Mouse (Mus musculus): ENCODE measurements at regions not wholly inside any gene's neighbourhood (a gene's known extent, or its start where the extent isn't known, plus 50 kb on each side); places are given as distances from the start of the nearest gene placed in this dataset.

- no peak for DNase-seq (ENCODE audit: low read depth, low spot score)
- in situ Hi-C loops (cut with MboI; ENCODE audit: low sequenced_read_pairs in 2 of 2, unreplicated experiment in 2 of 2): loop anchor here in 1 of 2 experiments (25.0 kb wide), 1 partner anchor 470 kb away; no protein-coding TSS in a partner anchor
- Histone ChIP-seq H3K4me3 (ENCODE audit: insufficient read depth in 1 of 2, low read depth in 1 of 2, low read length in 2 of 2, poor library complexity in 1 of 2, severe bottlenecking in 1 of 2) (no peak overlapping the region), H3K27ac (ENCODE audit: insufficient read depth, low read depth, low read length, poor library complexity, severe bottlenecking) (no peak overlapping the region), H3K9me3 (ENCODE audit: control insufficient read depth, insufficient read depth, low read depth, low read length) (no peaks in the 10 kb centered on the region), H3K36me3 (ENCODE audit: control insufficient read depth, insufficient read depth, low read length, poor library complexity, severe bottlenecking) (no peaks in the 10 kb centered on the region), H3K4me1 (ENCODE audit: control insufficient read depth in 2 of 2, insufficient read depth in 2 of 2, low read length in 2 of 2, poor library complexity in 1 of 2) (no peaks in the 10 kb centered on the region), H3K9ac (ENCODE audit: insufficient read depth, low read depth, low read length, poor library complexity, severe bottlenecking) (no peak overlapping the region)
- no peak for TF ChIP-seq MAFK (IDR thresholded peaks at IDR 0.05; ENCODE audit: insufficient read depth, low read depth, low read length)
- no peak for TF ChIP-seq ZC3H11A (IDR thresholded peaks at IDR 0.05; ENCODE audit: borderline replicate concordance, low read depth, low read length)
- no peak for TF ChIP-seq ZNF384 (IDR thresholded peaks at IDR 0.05; ENCODE audit: low read depth, low read length)
- TF ChIP-seq HCFC1 (IDR thresholded peaks at IDR 0.05; ENCODE audit: borderline replicate concordance, insufficient read depth, low read length): no peak
- no peak for TF ChIP-seq CHD2 (IDR thresholded peaks at IDR 0.05; ENCODE audit: low read depth, low read length)
Observed at GRCm38 (mm10) chr10:56831966-56832365, 454.8 kb downstream of the Gja1 start.

DNA sequence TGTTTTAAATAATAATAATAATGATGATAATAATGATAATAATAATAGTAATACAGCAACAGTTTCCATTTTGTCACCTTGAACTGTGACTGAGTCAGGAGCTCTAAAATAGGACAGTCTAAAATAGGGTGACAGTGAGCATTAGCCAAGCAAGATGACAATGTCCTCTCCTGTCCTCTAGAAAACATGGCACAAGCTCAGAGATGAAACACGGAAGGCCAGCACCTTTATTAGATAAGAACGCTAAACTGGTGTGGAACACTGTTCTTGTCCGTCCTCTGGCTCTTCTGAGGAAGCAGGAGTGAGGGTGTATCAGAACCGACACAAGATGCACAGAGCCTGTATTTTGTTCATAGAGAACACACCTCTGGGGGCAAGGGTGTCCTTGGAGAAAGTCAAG lies 459.0 kb downstream of the Gja1 start:
- no peak overlapping the region for H3K9ac ChIP-seq (ENCODE audit: insufficient read depth, low read depth, low read length, poor library complexity, severe bottlenecking)
- no peak overlapping the region for H3K27ac ChIP-seq (ENCODE audit: insufficient read depth, low read depth, low read length, poor library complexity, severe bottlenecking)
- H3K4me3 ChIP-seq (ENCODE audit: insufficient read depth in 1 of 2, low read depth in 1 of 2, low read length in 2 of 2, poor library complexity in 1 of 2, severe bottlenecking in 1 of 2): no peak overlapping the region
- no peaks in the 10 kb centered on the region for H3K36me3 ChIP-seq (ENCODE audit: control insufficient read depth, insufficient read depth, low read length, poor library complexity, severe bottlenecking)
- H3K4me1 ChIP-seq (ENCODE audit: control insufficient read depth in 2 of 2, insufficient read depth in 2 of 2, low read length in 2 of 2, poor library complexity in 1 of 2): no peaks in the 10 kb centered on the region
- in situ Hi-C loops (cut with MboI; ENCODE audit: low sequenced_read_pairs in 2 of 2, unreplicated experiment in 2 of 2): loop anchor here in 1 of 2 experiments (25.0 kb wide), 1 partner anchor 474 kb away; no protein-coding TSS in a partner anchor
- no peak for DNase-seq (ENCODE audit: low read depth, low spot score)
- H3K9me3 ChIP-seq (ENCODE audit: control insufficient read depth, insufficient read depth, low read depth, low read length): no peaks in the 10 kb centered on the region
- no peak for TF ChIP-seq ZC3H11A (IDR thresholded peaks at IDR 0.05; ENCODE audit: borderline replicate concordance, low read depth, low read length)
- no peak for TF ChIP-seq CHD2 (IDR thresholded peaks at IDR 0.05; ENCODE audit: low read depth, low read length)
- no peak for TF ChIP-seq HCFC1 (IDR thresholded peaks at IDR 0.05; ENCODE audit: borderline replicate concordance, insufficient read depth, low read length)
- TF ChIP-seq ZNF384 (IDR thresholded peaks at IDR 0.05; ENCODE audit: low read depth, low read length): no peak
- no peak for TF ChIP-seq MAFK (IDR thresholded peaks at IDR 0.05; ENCODE audit: insufficient read depth, low read depth, low read length)

DNA sequence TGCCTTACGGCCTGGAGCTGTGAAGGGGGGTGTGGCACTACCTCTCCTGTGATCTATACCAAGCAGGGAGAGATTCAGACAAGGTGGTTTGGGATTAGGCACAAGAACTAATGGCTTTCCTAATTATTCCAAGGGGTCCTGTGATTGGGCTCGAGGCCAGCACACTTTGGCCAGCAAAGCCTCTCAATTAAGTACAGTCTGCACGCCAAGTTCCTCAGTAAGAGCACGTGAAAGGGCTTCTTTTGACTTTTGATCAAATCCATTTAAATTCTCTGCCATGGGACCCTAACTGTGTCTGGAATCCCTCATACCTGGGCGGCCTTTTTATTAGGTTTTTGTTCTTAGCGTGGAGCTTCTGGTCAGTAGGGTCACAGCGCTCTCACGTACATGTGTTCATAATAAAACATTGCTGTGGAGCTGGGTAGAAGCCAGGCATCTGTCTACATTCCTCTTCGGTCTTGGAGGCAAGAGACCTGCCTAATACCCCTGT lies 461.9 kb downstream of the Gja1 start:
- Histone ChIP-seq H3K36me3 (ENCODE audit: control insufficient read depth, insufficient read depth, low read length, poor library complexity, severe bottlenecking) (no peaks in the 10 kb centered on the region), H3K27ac (ENCODE audit: insufficient read depth, low read depth, low read length, poor library complexity, severe bottlenecking) (no peak overlapping the region), H3K9ac (ENCODE audit: insufficient read depth, low read depth, low read length, poor library complexity, severe bottlenecking) (no peak overlapping the region), H3K4me1 (ENCODE audit: control insufficient read depth in 2 of 2, insufficient read depth in 2 of 2, low read length in 2 of 2, poor library complexity in 1 of 2) (no peaks in the 10 kb centered on the region), H3K4me3 (ENCODE audit: insufficient read depth in 1 of 2, low read depth in 1 of 2, low read length in 2 of 2, poor library complexity in 1 of 2, severe bottlenecking in 1 of 2) (no peak overlapping the region), H3K9me3 (ENCODE audit: control insufficient read depth, insufficient read depth, low read depth, low read length) (no peaks in the 10 kb centered on the region)
- no peak for DNase-seq (ENCODE audit: low read depth, low spot score)
- TF ChIP-seq HCFC1 (IDR thresholded peaks at IDR 0.05; ENCODE audit: borderline replicate concordance, insufficient read depth, low read length) (no peak), MAFK (IDR thresholded peaks at IDR 0.05; ENCODE audit: insufficient read depth, low read depth, low read length) (no peak), ZC3H11A (IDR thresholded peaks at IDR 0.05; ENCODE audit: borderline replicate concordance, low read depth, low read length) (no peak), CHD2 (IDR thresholded peaks at IDR 0.05; ENCODE audit: low read depth, low read length) (no peak), ZNF384 (IDR thresholded peaks at IDR 0.05; ENCODE audit: low read depth, low read length) (no peak)
- in situ Hi-C loops (cut with MboI; ENCODE audit: low sequenced_read_pairs in 2 of 2, unreplicated experiment in 2 of 2): loop anchor here in 1 of 2 experiments (25.0 kb wide), 1 partner anchor 477 kb away; no protein-coding TSS in a partner anchor

DNA sequence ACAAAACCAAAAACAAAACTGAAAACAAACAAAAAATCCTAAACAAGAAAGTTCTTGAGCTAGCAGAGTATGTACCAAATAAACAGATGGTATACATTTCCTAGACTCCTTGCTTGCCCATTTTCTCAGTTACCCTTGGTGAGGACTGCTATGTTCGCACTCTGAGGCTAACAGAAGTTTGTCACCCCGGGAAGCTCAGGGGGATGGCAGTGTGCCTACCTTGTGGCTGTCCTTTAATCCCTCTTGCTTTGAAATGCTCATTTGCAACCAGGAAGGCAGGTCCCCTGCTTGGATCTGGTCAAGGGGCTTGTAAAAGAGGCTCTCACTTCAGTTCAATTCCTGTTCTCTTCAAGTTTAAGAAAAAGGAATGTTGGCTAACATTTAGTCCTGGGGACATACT lies 462.4 kb downstream of the Gja1 start:
- TF ChIP-seq CHD2 (IDR thresholded peaks at IDR 0.05; ENCODE audit: low read depth, low read length): no peak
- no peak for TF ChIP-seq HCFC1 (IDR thresholded peaks at IDR 0.05; ENCODE audit: borderline replicate concordance, insufficient read depth, low read length)
- no peak for TF ChIP-seq MAFK (IDR thresholded peaks at IDR 0.05; ENCODE audit: insufficient read depth, low read depth, low read length)
- no peak for TF ChIP-seq ZC3H11A (IDR thresholded peaks at IDR 0.05; ENCODE audit: borderline replicate concordance, low read depth, low read length)
- no peak for TF ChIP-seq ZNF384 (IDR thresholded peaks at IDR 0.05; ENCODE audit: low read depth, low read length)
- H3K27ac ChIP-seq (ENCODE audit: insufficient read depth, low read depth, low read length, poor library complexity, severe bottlenecking): no peak overlapping the region
- H3K36me3 ChIP-seq (ENCODE audit: control insufficient read depth, insufficient read depth, low read length, poor library complexity, severe bottlenecking): no peaks in the 10 kb centered on the region
- in situ Hi-C loops (cut with MboI; ENCODE audit: low sequenced_read_pairs in 2 of 2, unreplicated experiment in 2 of 2): loop anchor here in 1 of 2 experiments (25.0 kb wide), 1 partner anchor 477 kb away; no protein-coding TSS in a partner anchor
- no peak overlapping the region for H3K9ac ChIP-seq (ENCODE audit: insufficient read depth, low read depth, low read length, poor library complexity, severe bottlenecking)
- H3K4me1 ChIP-seq (ENCODE audit: control insufficient read depth in 2 of 2, insufficient read depth in 2 of 2, low read length in 2 of 2, poor library complexity in 1 of 2): no peaks in the 10 kb centered on the region
- H3K4me3 ChIP-seq (ENCODE audit: insufficient read depth in 1 of 2, low read depth in 1 of 2, low read length in 2 of 2, poor library complexity in 1 of 2, severe bottlenecking in 1 of 2): no peak overlapping the region
- no peak for DNase-seq (ENCODE audit: low read depth, low spot score)
- no peaks in the 10 kb centered on the region for H3K9me3 ChIP-seq (ENCODE audit: control insufficient read depth, insufficient read depth, low read depth, low read length)
